Comparison of ENCODE assay signal across 28 mouse cellular contexts in genomic region chr5:115726019-115726418, GRCm38 (mm10). TPM values are rescaled to one million over a fixed set of nuclear protein-coding genes. Genes with fewer than 3 reads are reported as not detected.
DNase-seq lines count a peak whose midpoint lies in the region; ATAC-seq and TF ChIP-seq lines count a peak whose summit lies in the region.
"Had no signal": no experiment of that assay in that cellular context is flagged by ENCODE, and none has a peak within 500 bp of the region (broad histone marks: within the 10 kb centered on the region; RNA-seq: fewer than 3 reads in every experiment).

No protein-coding gene starts in this region.

- H3K27ac ChIP-seq in heart, embryonic 10.5 days, result no peak overlapping the region
- no peak overlapping the region for H3K27ac ChIP-seq in lung, embryonic 14.5 days (ENCODE audit: low read depth)
- H3K27ac ChIP-seq: embryonic facial prominence, embryonic 12.5 days; embryonic facial prominence, embryonic 15.5 days; forebrain, embryonic 15.5 days; heart, embryonic 15.5 days; hindbrain, embryonic 10.5 days; hindbrain, embryonic 13.5 days; intestine, embryonic 15.5 days had no signal

- no peak overlapping the region for H3K4me2 ChIP-seq in lung, embryonic 14.5 days
- H3K4me2 ChIP-seq: embryonic facial prominence, embryonic 12.5 days; embryonic facial prominence, embryonic 15.5 days; forebrain, embryonic 15.5 days; heart, embryonic 12.5 days; heart, embryonic 15.5 days; hindbrain, embryonic 13.5 days; intestine, embryonic 15.5 days had no signal

- no peak for ATAC-seq in lung, embryonic 14.5 days (ENCODE audit: insufficient read depth)
- ATAC-seq: CD4-positive, CD25-positive, alpha-beta regulatory T cell, adult 4 months; forebrain, embryonic 15.5 days; hindbrain, embryonic 16.5 days; intestine, embryonic 15.5 days; Patski had no signal

- H3K36me3 ChIP-seq in heart, embryonic 10.5 days, result no peaks in the 10 kb centered on the region
- no peaks in the 10 kb centered on the region for H3K36me3 ChIP-seq in lung, embryonic 14.5 days (ENCODE audit: insufficient read depth)
- H3K36me3 ChIP-seq: embryonic facial prominence, embryonic 12.5 days; embryonic facial prominence, embryonic 15.5 days; forebrain, embryonic 15.5 days; G1E; heart, embryonic 12.5 days; heart, embryonic 15.5 days; hindbrain, embryonic 10.5 days; intestine, embryonic 15.5 days had no signal

- TF ChIP-seq CTCF in lung, embryonic 14.5 days (IDR thresholded peaks at IDR 0.05; ENCODE audit: low read depth), result peak; percentile 13; the same call in 1 of the 2 replicates

- H3K4me1 ChIP-seq in heart, embryonic 10.5 days, result peaks cover 6% of the 10 kb centered on the region
- no peaks in the 10 kb centered on the region; the same call in 1 of the 2 replicates for H3K4me1 ChIP-seq in lung, embryonic 14.5 days (ENCODE audit: insufficient read depth)

- WGBS in heart, embryonic 10.5 days, result 76% methylated on average over 16 of the region's 16 CpGs
- 70% methylated on average over 16 of the region's 16 CpGs for WGBS in lung, embryonic 14.5 days

- H3K9ac ChIP-seq in lung, embryonic 14.5 days, result no peak overlapping the region
- H3K9ac ChIP-seq: embryonic facial prominence, embryonic 12.5 days; embryonic facial prominence, embryonic 15.5 days; forebrain, embryonic 15.5 days; heart, embryonic 12.5 days; heart, embryonic 15.5 days; hindbrain, embryonic 13.5 days; intestine, embryonic 15.5 days had no signal

- peaks cover 18% of the 10 kb centered on the region for H3K27me3 ChIP-seq in heart, embryonic 10.5 days (ENCODE audit: insufficient read depth, poor library complexity, severe bottlenecking)
- H3K27me3 ChIP-seq in lung, embryonic 14.5 days (ENCODE audit: insufficient read depth, low read length), result peaks cover 13% of the 10 kb centered on the region
- H3K27me3 ChIP-seq: forebrain, embryonic 15.5 days; Patski had no signal

- peak; percentile 69 for DNase-seq in heart, adult 11 months
- DNase-seq in heart, embryonic 10.5 days (ENCODE audit: low spot score), result no peak
- no peak for DNase-seq in lung, embryonic 14.5 days
- DNase-seq in lung, postnatal 4 days, result no peak
- peak; percentile 23 for DNase-seq in R1 (ENCODE audit: low read depth, low spot score)
- DNase-seq in cerebellum, postnatal 10 days, result no peak
- DNase-seq: adrenal gland, adult 8-10 months; adrenal gland, postnatal 25 days; cerebellum, adult 11-12 months; cerebellum, adult 8-10 months; cerebellum, postnatal 25 days; gastrocnemius, postnatal 10 days; gastrocnemius, postnatal 36 days; heart, postnatal 10 days; heart, postnatal 36 days; kidney, adult 11 months had no signal

- H3K4me3 ChIP-seq in heart, embryonic 10.5 days, result no peak overlapping the region
- no peak overlapping the region for H3K4me3 ChIP-seq in lung, embryonic 14.5 days (ENCODE audit: low read depth, low read length)
- H3K4me3 ChIP-seq: embryonic facial prominence, embryonic 12.5 days; embryonic facial prominence, embryonic 15.5 days; forebrain, embryonic 15.5 days; heart, embryonic 12.5 days; heart, embryonic 15.5 days; hindbrain, embryonic 10.5 days; hindbrain, embryonic 13.5 days; intestine, embryonic 15.5 days had no signal

- no peaks in the 10 kb centered on the region for H3K9me3 ChIP-seq in heart, embryonic 10.5 days
- H3K9me3 ChIP-seq in lung, embryonic 14.5 days (ENCODE audit: low read depth, low read length), result no peaks in the 10 kb centered on the region
- H3K9me3 ChIP-seq: embryonic facial prominence, embryonic 12.5 days; embryonic facial prominence, embryonic 15.5 days; forebrain, embryonic 15.5 days; heart, embryonic 12.5 days; heart, embryonic 15.5 days; hindbrain, embryonic 10.5 days; hindbrain, embryonic 13.5 days; intestine, embryonic 15.5 days had no signal

RNA-seq across cellular contexts. Expression of gene Bicdl1, which starts 5.4 kb away (rescaled TPM):
- polyA plus RNA-seq in heart, embryonic 10.5 days (2016; fragmentation: Nextera tagmentation; extraction: Ambion mirVana), result 8.2 and 11.1 TPM in 2 replicates
- 10.7 and 11.1 TPM in 2 replicates for polyA plus RNA-seq in lung, embryonic 14.5 days (2014; fragmentation: Nextera tagmentation; extraction: Ambion mirVana)

Comparison
In these comparisons a context has a peak if more than half of its experiments do, and no peak if none do; other contexts are left out.
1. DNase-seq: peak in heart, adult 11 months (single experiment) and R1 (single experiment); none in heart, embryonic 10.5 days (single experiment), lung, embryonic 14.5 days (single experiment), lung, postnatal 4 days (0 of 2) and cerebellum, postnatal 10 days (0 of 2).